Mouse (Mus musculus) G1E (cell line): ENCODE measurements at regions not wholly inside any gene's neighbourhood (a gene's known extent, or its start where the extent isn't known, plus 50 kb on each side); places are given as distances from the start of the nearest gene placed in this dataset.

Experiments used
- CTCF ChIP-seq: IDR thresholded peaks from 2 replicates; pipeline ENCODE4 v1.5.1; 2012; ENCODE audit warnings: low read depth, low read length, inconsistent platforms, mixed read lengths
- GATA2 ChIP-seq: IDR thresholded peaks from 2 replicates; pipeline ENCODE4 v1.6.1; 2012; ENCODE audit warnings: low read depth, low read length, inconsistent platforms, borderline replicate concordance
- POLR2AphosphoS5 ChIP-seq: IDR thresholded peaks from 2 replicates; pipeline ENCODE4 v1.6.1; 2012; ENCODE audit warnings: low read depth, low read length, inconsistent platforms; ENCODE audit not compliant: insufficient replicate concordance

DNA sequence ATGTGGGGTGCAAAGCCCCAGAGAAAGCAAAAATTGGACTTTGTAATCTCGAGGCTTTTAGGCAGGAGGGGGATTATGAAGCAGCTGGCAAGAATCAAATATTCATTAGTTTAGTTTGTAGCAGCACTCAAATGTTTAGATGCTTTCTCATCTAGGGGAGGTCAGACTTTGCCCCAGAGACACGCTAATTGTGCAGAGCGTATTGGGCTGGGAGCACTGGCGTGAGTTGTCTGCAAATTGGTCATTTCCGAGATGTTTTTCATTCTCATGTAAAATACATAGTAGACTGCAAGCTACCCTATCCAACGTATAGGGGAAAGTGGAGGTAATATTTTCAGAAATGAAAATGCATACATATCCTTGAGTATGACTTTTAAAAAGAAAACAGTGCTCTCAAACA, 139.2 kb upstream of the Palmd start:
- TF ChIP-seq CTCF (no peak), GATA2 (no peak), POLR2AphosphoS5 (no peak)
